Mouse (Mus musculus) c-Kit-positive CD71-negative TER-119-negative erythroid progenitor cells, embryonic 14.5 days (primary cell): Measurements from ENCODE around the gene Cflar.
"Not testable (repeated sequence)": the region's sequence is repeated elsewhere in the genome, so short reads cannot be mapped to it uniquely, and the experiment has no call there.

Experiments
- DNase-seq: peaks from one replicate; pipeline ENCODE4 v3.0.0-alpha.2; 2013; ENCODE audit warnings: low read depth

Cflar gene

GRCm38 (mm10) chr1:58775361-58775760 is 64.1 kb downstream of the Cflar start:
- no peak for DNase-seq

GRCm38 (mm10) chr1:58777583-58777982 is 66.3 kb downstream of the Cflar start:
- no peak for DNase-seq

- DNase-seq, result no peak
Measured at GRCm38 (mm10) chr1:58778226-58778625, 66.9 kb downstream of the Cflar start.

- no peak for DNase-seq
Measured at GRCm38 (mm10) chr1:58786276-58786675, 75.0 kb downstream of the Cflar start.

- DNase-seq, result no peak
Measured at GRCm38 (mm10) chr1:58788410-58788809, 77.1 kb downstream of the Cflar start.

- no peak for DNase-seq
Measured at GRCm38 (mm10) chr1:58794705-58795104, 83.4 kb downstream of the Cflar start.

- DNase-seq, result peak; percentile 69
Measured at GRCm38 (mm10) chr1:58795291-58796058, 84.2 kb downstream of the Cflar start, which contains the start of gene Casp8. Casp8 (plus strand) TSS chr1:58795374.

GRCm38 (mm10) chr1:58796059-58796363 is 84.7 kb downstream of the Cflar start:
- DNase-seq, result no peak

GRCm38 (mm10) chr1:58796853-58797252 is 85.5 kb downstream of the Cflar start:
- DNase-seq, result no peak

- DNase-seq, result no peak
Measured at GRCm38 (mm10) chr1:58797370-58797769, 86.1 kb downstream of the Cflar start.

GRCm38 (mm10) chr1:58798911-58799310 is 87.6 kb downstream of the Cflar start:
- no peak for DNase-seq

GRCm38 (mm10) chr1:58800644-58801043 is 89.3 kb downstream of the Cflar start:
- not testable (repeated sequence) for DNase-seq

GRCm38 (mm10) chr1:58801558-58802285 is 90.4 kb downstream of the Cflar start:
- DNase-seq, result no peak

GRCm38 (mm10) chr1:58802322-58803273 is 91.3 kb downstream of the Cflar start:
- DNase-seq, result peak; percentile 67

- DNase-seq, result no peak
Measured at GRCm38 (mm10) chr1:58803531-58803930, 92.2 kb downstream of the Cflar start.

GRCm38 (mm10) chr1:58806651-58807050 is 95.3 kb downstream of the Cflar start:
- DNase-seq, result no peak
